Mouse (Mus musculus) ES-E14 (cell line): ENCODE data around the gene Rreb1. TPM values are rescaled to one million over a fixed set of nuclear protein-coding genes. Genes with fewer than 3 reads are reported as not detected.

Experiments
- DNase-seq: peaks from one replicate; pipeline ENCODE4 v3.0.0-alpha.2; 2013; ENCODE audit warnings: low read depth, low spot score
- H3K27ac ChIP-seq: 2 replicates; pipeline ENCODE4 v1.5.1; 2012; ENCODE audit warnings: low read depth, mild to moderate bottlenecking, low read length, moderate library complexity, mixed read lengths; ENCODE audit not compliant: poor library complexity, insufficient read depth, severe bottlenecking
- H3K36me3 ChIP-seq: 2 replicates; pipeline ENCODE4 v1.6.1; 2012; ENCODE audit warnings: mild to moderate bottlenecking, low read length, moderate library complexity, mixed read lengths; ENCODE audit not compliant: control insufficient read depth, poor library complexity, insufficient read depth, severe bottlenecking
- H3K4me1 ChIP-seq, 2 experiments: fragments of 150-350 bp in 1 of 2; sonication (generic) in 1 of 2; 2 replicates each; pipeline ENCODE4 v1.6.1; 2012; ENCODE audit warnings: low read length in 2 of 2, mild to moderate bottlenecking in 1 of 2, mixed read lengths in 1 of 2; ENCODE audit not compliant: control insufficient read depth in 2 of 2, insufficient read depth in 2 of 2, poor library complexity in 1 of 2
- H3K4me3 ChIP-seq, 2 experiments: fragments of 150-350 bp in 1 of 2; sonication (generic) in 1 of 2; 2 replicates each; pipeline ENCODE4 v1.5.1; 2012; ENCODE audit warnings: low read length in 2 of 2, low read depth in 1 of 2, mild to moderate bottlenecking in 1 of 2, mixed read lengths in 1 of 2; ENCODE audit not compliant: insufficient read depth in 1 of 2, poor library complexity in 1 of 2, severe bottlenecking in 1 of 2
- H3K9ac ChIP-seq: 2 replicates; pipeline ENCODE4 v1.6.1; 2012; ENCODE audit warnings: low read depth, mild to moderate bottlenecking, low read length, mixed read lengths; ENCODE audit not compliant: poor library complexity, insufficient read depth, severe bottlenecking
- H3K9me3 ChIP-seq: fragments of 150-350 bp; sonication (generic); 2 replicates; pipeline ENCODE4 v1.6.1; 2012; ENCODE audit warnings: low read depth, mild to moderate bottlenecking, low read length; ENCODE audit not compliant: control insufficient read depth, insufficient read depth
- CHD2 ChIP-seq: IDR thresholded peaks from 2 replicates; pipeline ENCODE4 v1.6.1; 2014; ENCODE audit warnings: mild to moderate bottlenecking, low read depth, low read length, inconsistent platforms
- HCFC1 ChIP-seq: IDR thresholded peaks from 2 replicates; pipeline ENCODE4 v1.6.1; 2012; ENCODE audit warnings: low read length, inconsistent platforms, borderline replicate concordance; ENCODE audit not compliant: insufficient read depth
- MAFK ChIP-seq: IDR thresholded peaks from 2 replicates; pipeline ENCODE4 v1.6.1; 2014; ENCODE audit warnings: mild to moderate bottlenecking, low read depth, low read length, inconsistent platforms; ENCODE audit not compliant: insufficient read depth
- ZC3H11A ChIP-seq: IDR thresholded peaks from 2 replicates; pipeline ENCODE4 v1.6.1; 2012; ENCODE audit warnings: low read depth, mild to moderate bottlenecking, inconsistent platforms, low read length, borderline replicate concordance
- ZNF384 ChIP-seq: IDR thresholded peaks from 2 replicates; pipeline ENCODE4 v1.6.1; 2012; ENCODE audit warnings: low read depth, low read length, inconsistent platforms
- in situ Hi-C, 2 experiments: fragments of 600-800 bp; cut with MboI; formaldehyde crosslinking; loops; one replicate each; pipeline ENCODE4 v1.15.1; 2025; ENCODE audit warnings: low sequenced_read_pairs in 2 of 2, inconsistent platforms in 1 of 2; ENCODE audit not compliant: unreplicated experiment in 2 of 2
- total RNA-seq: library from RNA; depleted of rRNA; stranded (reverse); fragments of 300-350 nt; gene quantifications from 2 replicates; pipeline ENCODE4 v1.2.3, GENCODE M21; 2012

Rreb1 gene
- total RNA-seq, 1 experiment = 14.7 TPM

DNA sequence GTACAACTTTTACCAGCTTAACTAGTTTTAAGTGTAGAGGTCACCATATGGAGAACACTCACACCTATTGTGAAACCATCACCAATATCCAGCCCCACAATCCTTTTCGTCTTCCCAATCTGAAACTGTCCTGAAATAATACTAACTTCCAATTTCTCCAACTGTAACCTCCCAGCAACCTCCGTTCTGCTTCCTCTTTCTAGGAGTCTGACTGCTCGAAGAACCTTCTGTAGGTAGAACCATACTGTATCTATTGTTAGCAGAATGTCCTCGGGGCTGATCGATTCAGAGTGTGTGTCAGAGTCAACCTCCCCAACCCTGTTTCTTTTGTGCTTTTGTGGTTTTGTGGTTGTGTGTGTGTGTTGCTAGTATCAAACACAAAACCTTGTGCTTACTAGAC lies 25.0 kb downstream of the Rreb1 start:
- TF ChIP-seq ZC3H11A = no peak
- TF ChIP-seq ZNF384 = no peak
- TF ChIP-seq CHD2 = no peak
- no peak for TF ChIP-seq HCFC1
- TF ChIP-seq MAFK = no peak
- H3K9ac ChIP-seq = no peak overlapping the region
- no peak overlapping the region for H3K27ac ChIP-seq
- no peak for DNase-seq
- H3K4me3 ChIP-seq = no peak overlapping the region
- H3K4me1 ChIP-seq = peaks cover 1 to 3% of the 10 kb centered on the region in 2 experiments; a peak in 1 of 4 replicates
- no peaks in the 10 kb centered on the region for H3K9me3 ChIP-seq
- H3K36me3 ChIP-seq = no peaks in the 10 kb centered on the region
- in situ Hi-C loops = no loop called here

DNA sequence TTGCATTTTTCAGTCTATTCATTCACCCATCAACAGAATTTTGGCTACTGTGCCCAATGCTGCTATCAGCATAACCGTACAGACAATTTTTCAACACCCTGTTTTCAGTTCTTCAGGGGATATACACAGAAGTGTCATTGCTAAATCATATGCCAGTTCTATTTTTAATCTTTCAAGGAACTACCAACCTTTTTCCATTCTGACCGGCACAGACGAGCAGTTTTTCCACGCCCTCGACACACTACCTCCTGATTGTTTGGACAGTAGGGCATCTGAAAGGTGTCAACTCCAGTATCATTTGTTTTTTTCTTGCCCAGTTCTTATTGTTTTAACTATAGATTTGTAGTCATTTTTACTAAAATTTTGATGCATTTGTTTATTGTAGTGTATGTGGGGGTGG lies 25.8 kb downstream of the Rreb1 start:
- Histone ChIP-seq H3K9ac (no peak overlapping the region), H3K9me3 (no peaks in the 10 kb centered on the region), H3K36me3 (no peaks in the 10 kb centered on the region), H3K4me1 (peaks cover 1 to 3% of the 10 kb centered on the region in 2 experiments; a peak in 1 of 4 replicates), H3K4me3 (no peak overlapping the region), H3K27ac (no peak overlapping the region)
- in situ Hi-C loops = no loop called here
- no peak for DNase-seq
- TF ChIP-seq MAFK (no peak), ZC3H11A (no peak), HCFC1 (no peak), CHD2 (no peak), ZNF384 (no peak)

DNA sequence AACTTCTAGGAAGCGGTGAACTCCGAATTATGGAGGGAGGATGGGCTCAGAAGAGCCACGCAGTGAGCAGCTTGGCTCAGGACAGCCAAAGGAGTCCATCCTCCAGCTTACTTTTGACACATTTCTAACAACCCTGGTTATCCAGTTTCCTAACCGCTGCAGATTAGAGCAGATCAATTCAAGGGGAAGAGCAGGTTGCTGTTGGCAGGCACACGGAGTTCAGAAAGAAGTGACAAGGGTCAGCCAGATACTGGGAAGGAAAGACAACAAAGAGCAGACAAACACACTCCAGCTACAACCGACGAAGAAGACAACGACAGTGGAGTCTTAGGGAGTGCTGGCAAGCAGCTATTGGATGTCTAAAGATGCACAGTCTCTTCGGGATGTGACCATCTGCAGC lies 36.8 kb downstream of the Rreb1 start:
- DNase-seq = no peak
- TF ChIP-seq CHD2 (no peak), HCFC1 (no peak)
- Histone ChIP-seq H3K4me3 (no peak overlapping the region), H3K9me3 (no peaks in the 10 kb centered on the region), H3K36me3 (no peaks in the 10 kb centered on the region), H3K9ac (no peak overlapping the region), H3K27ac (no peak overlapping the region), H3K4me1 (peaks cover 0 to 5% of the 10 kb centered on the region in 2 experiments; a peak in 1 of 4 replicates)
- in situ Hi-C loops = no loop called here

DNA sequence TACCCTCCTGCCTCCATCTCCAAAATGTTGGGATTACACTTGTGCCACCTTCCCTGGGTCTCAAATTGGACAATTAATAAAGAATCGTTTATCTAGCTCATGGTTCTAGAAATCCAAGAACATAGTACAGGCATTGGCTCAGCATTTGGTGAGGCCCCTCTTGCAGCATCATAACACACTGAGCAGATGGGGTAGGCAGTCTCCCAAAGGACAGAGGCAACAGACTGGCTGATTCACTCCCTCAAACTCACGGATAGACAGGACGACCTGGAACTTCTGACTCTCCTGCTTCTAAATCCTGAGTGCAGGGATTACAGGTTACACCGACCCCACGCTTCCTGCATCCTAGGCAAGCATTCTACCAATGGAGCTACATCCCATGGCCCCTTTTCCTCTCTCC lies 38.5 kb downstream of the Rreb1 start:
- in situ Hi-C loops = no loop called here
- Histone ChIP-seq H3K27ac (no peak overlapping the region), H3K36me3 (no peaks in the 10 kb centered on the region), H3K9me3 (no peaks in the 10 kb centered on the region), H3K4me1 (peaks cover 0 to 7% of the 10 kb centered on the region in 2 experiments; a peak in 1 of 4 replicates), H3K9ac (no peak overlapping the region), H3K4me3 (no peak overlapping the region)
- no peak for DNase-seq
- no peak for TF ChIP-seq CHD2
- TF ChIP-seq HCFC1 = no peak
- TF ChIP-seq ZC3H11A = no peak
- TF ChIP-seq ZNF384 = no peak
- TF ChIP-seq MAFK = no peak

DNA sequence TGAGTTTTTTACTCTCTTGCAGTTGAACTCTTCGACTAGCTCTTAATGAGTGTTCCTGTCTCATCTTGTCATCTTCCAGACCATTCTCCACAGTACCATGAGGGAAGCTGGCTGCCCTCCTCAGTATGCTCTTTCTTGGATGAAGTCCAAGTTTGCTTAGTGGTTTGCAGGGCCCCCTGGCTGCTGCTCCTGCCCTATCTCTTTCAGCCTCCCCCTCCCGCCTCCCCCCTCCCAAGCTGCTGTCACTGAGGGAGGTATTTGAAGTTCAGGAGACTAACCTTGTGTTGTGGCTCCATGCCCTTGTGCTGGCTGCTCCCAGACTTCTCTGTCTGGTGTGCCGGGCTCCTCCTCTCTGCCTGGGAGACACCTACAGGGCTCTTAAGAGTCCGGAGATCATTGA lies 43.2 kb downstream of the Rreb1 start:
- Histone ChIP-seq H3K9ac (no peak overlapping the region), H3K27ac (no peak overlapping the region), H3K9me3 (no peaks in the 10 kb centered on the region), H3K36me3 (no peaks in the 10 kb centered on the region), H3K4me3 (no peak overlapping the region), H3K4me1 (peaks cover 0 to 11% of the 10 kb centered on the region in 2 experiments; a peak in 2 of 4 replicates)
- TF ChIP-seq ZC3H11A (no peak), HCFC1 (no peak), MAFK (no peak), ZNF384 (no peak), CHD2 (no peak)
- in situ Hi-C loops = loop anchor here in 1 of 2 experiments (10.0 kb wide), 1 partner anchor 57 kb away; no protein-coding TSS in a partner anchor
- DNase-seq = no peak
